Mouse (Mus musculus): ENCODE data around the gene Izumo1r.

Gene Izumo1r

GRCm38 (mm10) chr9:14903581-14904378, at the start of gene Izumo1r:
TSS of gene Izumo1r (minus strand) at chr9:14903949.
- no peak for DNase-seq (ENCODE audit: low spot score)

- DNase-seq (ENCODE audit: low spot score): no peak
Measured at GRCm38 (mm10) chr9:14951072-14951471, 47.3 kb upstream of the Izumo1r start.

GRCm38 (mm10) chr9:14948843-14949242, 45.1 kb upstream of the Izumo1r start:
- DNase-seq (ENCODE audit: low spot score): no peak

- no peak for DNase-seq (ENCODE audit: low spot score)
Measured at GRCm38 (mm10) chr9:14946677-14947076, 42.9 kb upstream of the Izumo1r start.

GRCm38 (mm10) chr9:14945919-14946318, 42.2 kb upstream of the Izumo1r start:
- DNase-seq (ENCODE audit: low spot score): no peak

- no peak for DNase-seq (ENCODE audit: low spot score)
Measured at GRCm38 (mm10) chr9:14942143-14942720, 38.5 kb upstream of the Izumo1r start.

GRCm38 (mm10) chr9:14939610-14940009, 35.9 kb upstream of the Izumo1r start:
- DNase-seq (ENCODE audit: low spot score): no peak

- DNase-seq (ENCODE audit: low spot score): no peak
Measured at GRCm38 (mm10) chr9:14937308-14937707, 33.6 kb upstream of the Izumo1r start.

- no peak for DNase-seq (ENCODE audit: low spot score)
Measured at GRCm38 (mm10) chr9:14934851-14935250, 31.1 kb upstream of the Izumo1r start.

- no peak for DNase-seq (ENCODE audit: low spot score)
Measured at GRCm38 (mm10) chr9:14931943-14932342, 28.2 kb upstream of the Izumo1r start.

GRCm38 (mm10) chr9:14931211-14931610, 27.5 kb upstream of the Izumo1r start:
- DNase-seq (ENCODE audit: low spot score): no peak

- no peak for DNase-seq (ENCODE audit: low spot score)
Measured at GRCm38 (mm10) chr9:14926593-14926992, 22.8 kb upstream of the Izumo1r start.

GRCm38 (mm10) chr9:14923625-14924024, 19.9 kb upstream of the Izumo1r start:
- no peak for DNase-seq (ENCODE audit: low spot score)

GRCm38 (mm10) chr9:14921971-14922560, 18.3 kb upstream of the Izumo1r start:
- no peak for DNase-seq (ENCODE audit: low spot score)

- DNase-seq (ENCODE audit: low spot score): no peak
Measured at GRCm38 (mm10) chr9:14921254-14921653, 17.5 kb upstream of the Izumo1r start.

- no peak for DNase-seq (ENCODE audit: low spot score)
Measured at GRCm38 (mm10) chr9:14920608-14921007, 16.9 kb upstream of the Izumo1r start.

GRCm38 (mm10) chr9:14918825-14919668, 15.3 kb upstream of the Izumo1r start:
- no peak for DNase-seq (ENCODE audit: low spot score)

GRCm38 (mm10) chr9:14917661-14918060, 13.9 kb upstream of the Izumo1r start:
- DNase-seq (ENCODE audit: low spot score): no peak

- DNase-seq (ENCODE audit: low spot score): no peak
Measured at GRCm38 (mm10) chr9:14912037-14912436, 8.3 kb upstream of the Izumo1r start.

GRCm38 (mm10) chr9:14909981-14910380, 6.2 kb upstream of the Izumo1r start:
- DNase-seq (ENCODE audit: low spot score): no peak

- no peak for DNase-seq (ENCODE audit: low spot score)
Measured at GRCm38 (mm10) chr9:14907816-14908415, 4.2 kb upstream of the Izumo1r start.

- no peak for DNase-seq (ENCODE audit: low spot score)
Measured at GRCm38 (mm10) chr9:14905956-14906355, 2.2 kb upstream of the Izumo1r start.
